In genomic region chr4:137788511-137789049, GRCm38 (mm10) we compare ENCODE assay signal across 13 mouse cellular contexts. TPM values are rescaled to one million over a fixed set of nuclear protein-coding genes. Genes with fewer than 3 reads are reported as not detected.
DNase-seq lines count a peak whose midpoint lies in the region; ATAC-seq and TF ChIP-seq lines count a peak whose summit lies in the region.
"Had no signal": no experiment of that assay in that cellular context is flagged by ENCODE, and none has a peak within 500 bp of the region (broad histone marks: within the 10 kb centered on the region; RNA-seq: fewer than 3 reads in every experiment).

No protein-coding gene starts in this region.

- H3K36me3 ChIP-seq in intestine, postnatal 0 days (ENCODE audit: control insufficient read depth, insufficient read depth) = no peaks in the 10 kb centered on the region
- H3K36me3 ChIP-seq in intestine, embryonic 15.5 days = no peaks in the 10 kb centered on the region
- H3K36me3 ChIP-seq in neural tube, embryonic 11.5 days (ENCODE audit: control insufficient read depth, insufficient read depth, low read length) = no peaks in the 10 kb centered on the region
- H3K36me3 ChIP-seq in neural tube, embryonic 13.5 days = no peaks in the 10 kb centered on the region
- H3K36me3 ChIP-seq in forebrain, embryonic 10.5 days (replicated peaks) = no peaks in the 10 kb centered on the region
- H3K36me3 ChIP-seq: embryonic facial prominence, embryonic 12.5 days had no signal

- H3K4me3 ChIP-seq in intestine, postnatal 0 days (ENCODE audit: low read depth, low read length) = no peak overlapping the region
- no peak overlapping the region for H3K4me3 ChIP-seq in intestine, embryonic 15.5 days (replicated peaks)
- H3K4me3 ChIP-seq in neural tube, embryonic 11.5 days (ENCODE audit: low read depth, low read length) = no peak overlapping the region
- H3K4me3 ChIP-seq in neural tube, embryonic 13.5 days = no peak overlapping the region
- H3K4me3 ChIP-seq in forebrain, embryonic 10.5 days = no peak overlapping the region
- H3K4me3 ChIP-seq: embryonic facial prominence, embryonic 12.5 days; forebrain, embryonic 13.5 days had no signal

- no peaks in the 10 kb centered on the region for H3K9me3 ChIP-seq in intestine, postnatal 0 days (ENCODE audit: control insufficient read depth)
- no peaks in the 10 kb centered on the region for H3K9me3 ChIP-seq in intestine, embryonic 15.5 days
- no peaks in the 10 kb centered on the region for H3K9me3 ChIP-seq in neural tube, embryonic 11.5 days (ENCODE audit: control insufficient read depth, low read length)
- no peaks in the 10 kb centered on the region for H3K9me3 ChIP-seq in neural tube, embryonic 13.5 days
- H3K9me3 ChIP-seq in forebrain, embryonic 10.5 days = no peaks in the 10 kb centered on the region
- H3K9me3 ChIP-seq: embryonic facial prominence, embryonic 12.5 days; forebrain, embryonic 13.5 days had no signal

- H3K9ac ChIP-seq in intestine, postnatal 0 days (ENCODE audit: low read depth, low read length) = no peak overlapping the region
- no peak overlapping the region for H3K9ac ChIP-seq in intestine, embryonic 15.5 days
- no peak overlapping the region for H3K9ac ChIP-seq in neural tube, embryonic 11.5 days (ENCODE audit: low read length)
- no peak overlapping the region for H3K9ac ChIP-seq in neural tube, embryonic 13.5 days
- H3K9ac ChIP-seq: embryonic facial prominence, embryonic 12.5 days; forebrain, embryonic 13.5 days; liver, embryonic 14.5 days had no signal

- H3K4me2 ChIP-seq in intestine, postnatal 0 days (replicated peaks; ENCODE audit: low read depth) = no peak overlapping the region
- no peak overlapping the region for H3K4me2 ChIP-seq in intestine, embryonic 15.5 days (replicated peaks)
- no peak overlapping the region for H3K4me2 ChIP-seq in neural tube, embryonic 11.5 days (ENCODE audit: low read depth)
- H3K4me2 ChIP-seq in neural tube, embryonic 13.5 days = no peak overlapping the region
- H3K4me2 ChIP-seq: embryonic facial prominence, embryonic 12.5 days; forebrain, embryonic 13.5 days had no signal

- DNase-seq in neural tube, embryonic 11.5 days (ENCODE audit: low spot score) = peak; percentile 47
- no peak for DNase-seq in neural tube, embryonic 10.5 days (ENCODE audit: extremely low spot score, low spot score)
- DNase-seq in MN1 (ENCODE audit: low spot score) = peak; percentile 66
- no peak for DNase-seq in right cerebral cortex, adult 2 months (ENCODE audit: low spot score in 2 of 2)
- DNase-seq in forebrain, embryonic 10.5 days (ENCODE audit: extremely low spot score, low spot score) = no peak
- DNase-seq: cerebellum, adult 18-20 months; gastrocnemius, postnatal 36 days had no signal

- H3K27ac ChIP-seq in intestine, postnatal 0 days (ENCODE audit: low read depth, low read length) = no peak overlapping the region
- H3K27ac ChIP-seq in intestine, embryonic 15.5 days = no peak overlapping the region
- no peak overlapping the region for H3K27ac ChIP-seq in neural tube, embryonic 11.5 days (ENCODE audit: low read depth, low read length)
- peak overlapping the region; percentile 7; the same call in 1 of the 2 replicates for H3K27ac ChIP-seq in neural tube, embryonic 13.5 days (replicated peaks)
- no peak overlapping the region for H3K27ac ChIP-seq in forebrain, embryonic 10.5 days
- H3K27ac ChIP-seq: embryonic facial prominence, embryonic 12.5 days; forebrain, embryonic 13.5 days; liver, embryonic 14.5 days had no signal

- H3K4me1 ChIP-seq in intestine, postnatal 0 days (replicated peaks; ENCODE audit: control insufficient read depth, insufficient read depth, low read length) = no peaks in the 10 kb centered on the region
- peaks cover 5% of the 10 kb centered on the region; the same call in 1 of the 2 replicates for H3K4me1 ChIP-seq in intestine, embryonic 15.5 days (replicated peaks)
- H3K4me1 ChIP-seq in neural tube, embryonic 11.5 days (ENCODE audit: control insufficient read depth, insufficient read depth, low read length) = 0 out of 2 replicates have a peak, but pooled peaks cover 2% of the 10 kb centered on the region
- peaks cover 29% of the 10 kb centered on the region for H3K4me1 ChIP-seq in neural tube, embryonic 13.5 days (replicated peaks)
- H3K4me1 ChIP-seq in forebrain, embryonic 10.5 days = peaks cover 49% of the 10 kb centered on the region

- WGBS in intestine, postnatal 0 days = 44% methylated on average over 7 of the region's 7 CpGs
- 65% methylated on average over 7 of the region's 7 CpGs for WGBS in intestine, embryonic 15.5 days
- WGBS in neural tube, embryonic 11.5 days = 52% methylated on average over 7 of the region's 7 CpGs
- WGBS in neural tube, embryonic 13.5 days = 36% methylated on average over 7 of the region's 7 CpGs
- 79% methylated on average over 7 of the region's 7 CpGs for WGBS in forebrain, embryonic 10.5 days

- peak; percentile 42 for ATAC-seq in intestine, postnatal 0 days
- ATAC-seq in intestine, embryonic 15.5 days = no peak
- no peak for ATAC-seq in neural tube, embryonic 11.5 days (ENCODE audit: insufficient read depth, low FRiP score, low TSS enrichment)
- peak; percentile 16; the same call in 1 of the 2 replicates for ATAC-seq in neural tube, embryonic 13.5 days (ENCODE audit: low read depth)
- ATAC-seq: forebrain, embryonic 13.5 days had no signal

- no peak for TF ChIP-seq CTCF in intestine, postnatal 0 days (IDR thresholded peaks at IDR 0.05; ENCODE audit: low read depth)

- H3K27me3 ChIP-seq in intestine, postnatal 0 days (replicated peaks; ENCODE audit: control insufficient read depth, insufficient read depth, low read length) = no peaks in the 10 kb centered on the region
- no peaks in the 10 kb centered on the region for H3K27me3 ChIP-seq in intestine, embryonic 15.5 days (replicated peaks)
- H3K27me3 ChIP-seq in neural tube, embryonic 11.5 days (ENCODE audit: control insufficient read depth, insufficient read depth, low read length) = no peaks in the 10 kb centered on the region
- no peaks in the 10 kb centered on the region for H3K27me3 ChIP-seq in neural tube, embryonic 13.5 days
- H3K27me3 ChIP-seq in forebrain, embryonic 10.5 days (ENCODE audit: poor library complexity, severe bottlenecking) = peaks cover under 1% of the 10 kb centered on the region; the same call in 1 of the 2 replicates
- H3K27me3 ChIP-seq: forebrain, embryonic 13.5 days had no signal

RNA-seq across cellular contexts. Expression of gene Alpl, which starts 7.6 kb away (rescaled TPM):
- polyA plus RNA-seq in intestine, postnatal 0 days (2015; fragmentation: Nextera tagmentation; extraction: Ambion mirVana) = 0.72 and 0.73 TPM in 2 replicates
- 3.8 and 4.6 TPM in 2 replicates for polyA plus RNA-seq in intestine, embryonic 15.5 days (2015; fragmentation: Nextera tagmentation; extraction: Ambion mirVana)
- 8.2 and 12.3 TPM in 2 replicates for polyA plus RNA-seq in neural tube, embryonic 11.5 days (2014; fragmentation: Nextera tagmentation; extraction: Ambion mirVana)
- 7.1 and 7.7 TPM in 2 replicates for polyA plus RNA-seq in neural tube, embryonic 13.5 days (2015; fragmentation: Nextera tagmentation; extraction: Ambion mirVana)
- polyA plus RNA-seq in forebrain, embryonic 10.5 days (2016; fragmentation: Nextera tagmentation; extraction: Ambion mirVana) = 20.3 and 20.7 TPM in 2 replicates

Comparison
In these comparisons a context has a peak if more than half of its experiments do, and no peak if none do; other contexts are left out.
1. ATAC-seq: peak in intestine, postnatal 0 days (single experiment) and neural tube, embryonic 13.5 days (single experiment); none in intestine, embryonic 15.5 days (single experiment) and neural tube, embryonic 11.5 days (single experiment).
2. DNase-seq: peak in neural tube, embryonic 11.5 days (single experiment) and MN1 (single experiment); none in neural tube, embryonic 10.5 days (single experiment), right cerebral cortex, adult 2 months (0 of 2) and forebrain, embryonic 10.5 days (single experiment).